Mouse (Mus musculus) kidney, adult 11 months (tissue): ENCODE results near the gene Baiap3.
"Not testable (repeated sequence)": the region's sequence is repeated elsewhere in the genome, so short reads cannot be mapped to it uniquely, and the experiment has no call there.

Source experiments
- DNase-seq: peaks from one replicate; pipeline ENCODE4 v3.0.0; 2022

The Baiap3 gene

DNA sequence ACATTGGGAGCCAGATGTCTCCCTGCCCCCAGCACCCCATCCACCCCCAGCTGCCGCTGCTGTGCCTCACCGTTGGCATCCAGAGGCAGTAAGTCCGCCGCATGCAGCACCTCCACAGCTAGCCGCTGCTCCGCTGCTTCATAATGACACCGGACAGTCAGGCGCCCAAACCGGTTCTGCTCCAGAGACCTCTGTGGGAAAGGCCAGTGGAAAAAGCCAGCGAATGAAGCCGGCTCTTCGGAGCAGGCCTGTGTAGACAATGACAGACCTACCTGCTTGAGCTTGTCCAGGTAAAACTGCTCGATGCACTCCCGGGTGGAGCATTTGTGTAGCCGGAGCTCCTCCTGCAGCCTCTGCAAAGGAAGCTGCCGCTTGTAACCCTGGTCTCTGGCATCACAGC is 11.9 kb downstream of the Baiap3 start:
- DNase-seq = peak; percentile 27

DNA sequence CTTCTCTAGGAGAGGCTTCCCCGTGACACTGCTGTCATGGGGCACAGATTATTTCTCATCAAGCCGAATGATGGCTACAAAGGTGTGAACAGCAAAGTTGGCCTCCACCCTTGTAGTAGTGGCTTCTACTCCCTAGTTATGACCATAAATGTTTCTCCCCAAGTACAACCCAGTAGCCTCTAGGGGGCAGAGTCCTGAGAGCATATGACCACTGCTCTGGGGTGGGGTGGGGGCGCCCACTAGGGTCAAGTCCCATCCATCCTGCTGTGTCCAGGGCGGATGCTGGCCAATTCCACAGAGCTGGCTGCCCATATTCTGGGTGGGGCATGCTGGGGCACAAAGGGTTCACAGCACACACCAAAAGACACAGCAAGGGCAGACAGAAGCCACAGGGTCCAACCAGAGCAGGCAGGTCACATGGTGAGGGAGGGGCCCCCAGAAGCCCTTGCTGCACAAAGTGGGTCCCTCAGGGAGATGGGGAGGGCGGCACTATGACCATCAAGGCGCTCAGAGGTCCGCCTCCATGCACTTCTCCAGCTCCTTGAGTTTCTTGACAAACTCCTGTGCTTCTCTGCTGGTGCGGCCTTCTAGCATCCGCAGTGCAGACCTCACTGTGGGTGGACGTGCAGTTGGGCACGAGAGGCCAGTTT is 12.9 kb downstream of the Baiap3 start:
- no peak for DNase-seq

DNA sequence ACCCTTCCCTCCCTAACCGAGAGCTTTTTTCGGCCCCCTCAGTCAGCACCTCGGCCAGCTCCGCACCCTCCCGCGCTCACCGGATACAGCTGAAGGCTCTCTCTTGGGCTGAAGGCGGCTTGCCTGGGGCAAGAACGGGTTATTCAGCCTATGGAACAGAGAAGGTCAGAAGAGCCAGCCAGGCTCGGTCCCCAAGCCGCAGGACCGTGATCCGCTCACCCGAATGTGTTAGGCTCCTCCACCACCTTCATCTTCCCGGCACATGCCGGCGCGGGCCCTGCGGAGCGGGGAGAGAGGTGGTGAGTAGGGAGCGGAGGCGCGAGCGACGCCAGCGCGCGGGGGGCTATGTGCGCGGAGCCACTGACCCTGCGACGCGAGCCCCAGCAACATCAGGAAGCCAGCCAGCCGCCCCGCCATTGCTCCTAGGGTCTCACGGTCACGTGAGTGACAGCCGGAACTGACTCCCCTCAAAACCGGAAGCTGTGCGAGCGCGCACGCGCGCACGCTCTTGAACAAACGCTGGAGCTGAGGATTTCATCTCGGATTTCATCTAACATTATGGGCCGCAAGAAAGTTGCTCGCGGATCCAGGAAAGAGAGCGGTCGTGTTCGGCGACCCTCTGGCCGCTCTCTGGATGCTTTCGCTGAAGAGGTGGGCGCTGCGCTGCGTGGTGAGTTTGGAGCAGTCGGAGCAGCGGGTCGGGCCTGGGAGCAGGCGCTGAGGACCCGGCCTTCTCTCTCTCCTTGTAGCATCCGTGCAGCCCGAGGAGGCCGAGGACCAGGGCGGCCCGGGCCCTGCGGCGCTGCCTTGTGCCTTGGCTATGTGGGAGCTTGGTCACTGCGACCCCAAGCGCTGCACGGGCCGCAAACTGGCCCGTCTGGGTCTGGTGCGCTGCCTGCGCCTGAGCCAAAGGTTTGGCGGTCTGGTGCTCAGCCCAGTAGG is 16.2 kb downstream of the Baiap3 start, which contains the start of the genes Gnptg and Tsr3:
Gene Gnptg (minus strand): TSS at position 430 of the 942 bp plus-strand sequence.
Gene Tsr3 (plus strand): TSS at position 476 of the 942 bp plus-strand sequence.
- peak; percentile 77 for DNase-seq

DNA sequence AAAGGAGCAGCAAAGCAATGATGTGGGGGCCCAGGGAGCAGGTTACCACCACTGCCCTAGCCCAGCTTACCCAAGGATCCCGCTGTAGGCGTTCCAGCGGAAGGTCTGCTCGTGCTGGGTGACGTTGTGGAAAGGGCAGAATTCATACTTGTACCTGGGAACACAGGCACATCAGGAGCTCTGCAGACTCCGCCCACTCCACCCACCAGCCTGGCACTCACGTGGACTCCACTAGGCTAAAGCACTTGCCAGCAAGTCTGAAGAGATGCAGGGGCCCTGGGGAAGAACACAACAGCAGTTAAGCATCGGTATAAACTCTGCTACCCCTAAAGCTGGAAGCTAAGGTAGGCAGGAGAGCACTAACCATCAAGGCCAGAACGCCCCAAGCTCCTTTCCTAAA is 20.5 kb downstream of the Baiap3 start:
- DNase-seq = no peak

DNA sequence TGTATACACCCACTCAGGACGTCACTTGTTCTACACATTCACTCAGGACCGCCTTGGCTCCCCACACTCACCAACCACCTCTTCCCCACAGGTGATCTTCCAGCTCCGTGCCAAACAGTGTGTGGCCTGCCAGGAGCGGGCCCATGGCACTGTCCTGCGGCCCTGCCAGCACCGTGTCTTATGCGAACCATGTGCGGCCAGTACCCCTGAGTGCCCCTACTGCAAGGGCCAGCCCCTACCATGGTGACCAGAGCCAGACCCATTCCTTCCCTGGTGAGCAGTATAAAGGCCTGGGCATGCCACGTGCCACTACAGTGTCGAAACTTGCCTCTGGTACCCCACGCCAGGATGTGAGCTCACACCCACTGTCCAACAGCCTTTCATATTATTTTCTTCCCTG is 24.5 kb downstream of the Baiap3 start:
- not testable (repeated sequence) for DNase-seq

DNA sequence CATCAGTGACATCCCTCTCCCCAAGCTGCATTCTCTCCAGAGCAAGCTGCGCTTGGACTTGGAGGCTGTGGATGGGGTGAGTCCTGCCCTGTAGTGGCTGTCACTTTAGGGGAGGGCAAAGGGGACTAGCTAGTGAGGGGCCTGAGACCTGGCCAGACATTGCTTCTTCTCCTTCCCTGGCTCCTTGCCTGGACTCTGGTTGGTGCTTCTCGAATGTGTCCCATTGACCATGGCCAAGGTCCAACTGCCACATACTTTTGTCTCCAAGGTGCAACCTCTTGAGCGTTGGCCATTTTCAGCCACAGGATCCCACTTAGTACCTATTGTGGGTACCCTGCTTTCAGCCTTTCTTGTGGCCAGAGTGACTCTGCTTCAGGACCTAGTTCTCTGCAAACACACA is 25.5 kb downstream of the Baiap3 start:
- DNase-seq = peak; percentile 73

DNA sequence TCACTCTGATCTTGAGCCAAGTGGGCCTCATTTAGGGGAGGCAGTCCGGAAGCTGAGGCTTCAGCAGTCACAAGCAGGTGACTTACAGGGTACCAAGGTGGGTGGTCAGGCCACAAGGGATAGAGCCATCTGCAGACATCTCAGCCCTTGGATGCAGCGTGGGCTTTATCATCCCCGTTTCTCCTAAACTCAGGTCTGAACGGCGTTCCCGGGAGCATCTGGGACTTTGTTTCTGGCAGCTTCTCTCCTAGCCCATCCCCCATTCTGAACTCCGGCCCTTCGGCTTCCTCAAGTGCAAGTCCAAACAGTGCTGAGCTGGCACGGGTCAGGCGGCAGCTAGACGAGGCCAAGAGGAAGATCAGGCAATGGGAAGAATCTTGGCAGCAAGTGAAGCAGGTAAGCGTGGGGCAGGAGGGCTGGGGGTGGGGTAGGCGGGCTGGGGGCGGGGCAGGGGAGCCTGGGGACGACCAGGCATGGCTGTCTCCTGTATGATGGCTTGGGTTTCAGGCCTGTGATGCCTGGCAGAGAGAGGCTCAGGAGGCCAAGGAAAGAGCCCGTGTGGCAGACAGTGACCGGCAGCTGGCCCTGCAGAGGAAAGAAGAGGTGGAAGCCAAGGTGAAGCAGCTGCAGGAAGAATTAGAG is 26.0 kb downstream of the Baiap3 start:
- peak; percentile 73 for DNase-seq

DNA sequence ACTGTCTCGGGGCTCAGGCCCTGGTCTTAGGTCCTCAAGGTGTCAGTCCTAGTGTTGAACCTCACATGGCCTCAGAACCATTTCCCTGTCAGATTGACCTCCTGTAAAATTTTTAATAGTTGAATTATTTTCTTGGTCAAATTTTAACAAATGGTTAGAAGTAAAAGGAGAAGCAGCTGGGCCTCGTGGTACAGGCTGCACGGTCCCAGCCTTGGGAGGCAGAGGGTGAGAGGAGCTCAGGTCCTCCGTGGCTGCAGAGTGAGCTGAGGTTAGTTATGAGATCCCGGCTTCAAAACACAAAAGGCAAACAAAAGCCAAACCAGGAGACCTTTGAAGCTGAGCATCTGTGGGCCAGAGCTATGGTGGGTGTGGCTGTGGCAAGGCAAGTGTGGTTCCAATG is 28.2 kb downstream of the Baiap3 start:
- peak; percentile 64 for DNase-seq

DNA sequence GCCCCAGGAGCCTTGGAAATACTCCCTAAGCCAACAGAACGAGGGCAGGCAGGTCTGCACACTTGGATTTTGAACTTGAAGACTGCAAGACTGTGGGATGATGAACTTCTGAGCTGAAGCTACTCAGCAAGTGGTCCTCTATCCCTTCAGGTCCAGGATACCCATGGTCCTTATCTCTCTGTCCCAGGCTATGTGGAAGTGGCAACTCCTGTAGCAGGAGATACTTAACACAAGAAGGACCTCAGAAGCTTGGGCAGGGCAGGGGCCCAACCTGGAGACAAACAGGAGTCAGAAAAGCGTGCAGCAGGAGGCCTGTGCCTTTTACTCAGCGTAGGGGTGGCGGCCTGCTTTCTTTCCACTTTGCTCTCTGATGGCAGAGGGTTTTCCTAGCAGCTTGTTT is 30.5 kb downstream of the Baiap3 start:
- no peak for DNase-seq

DNA sequence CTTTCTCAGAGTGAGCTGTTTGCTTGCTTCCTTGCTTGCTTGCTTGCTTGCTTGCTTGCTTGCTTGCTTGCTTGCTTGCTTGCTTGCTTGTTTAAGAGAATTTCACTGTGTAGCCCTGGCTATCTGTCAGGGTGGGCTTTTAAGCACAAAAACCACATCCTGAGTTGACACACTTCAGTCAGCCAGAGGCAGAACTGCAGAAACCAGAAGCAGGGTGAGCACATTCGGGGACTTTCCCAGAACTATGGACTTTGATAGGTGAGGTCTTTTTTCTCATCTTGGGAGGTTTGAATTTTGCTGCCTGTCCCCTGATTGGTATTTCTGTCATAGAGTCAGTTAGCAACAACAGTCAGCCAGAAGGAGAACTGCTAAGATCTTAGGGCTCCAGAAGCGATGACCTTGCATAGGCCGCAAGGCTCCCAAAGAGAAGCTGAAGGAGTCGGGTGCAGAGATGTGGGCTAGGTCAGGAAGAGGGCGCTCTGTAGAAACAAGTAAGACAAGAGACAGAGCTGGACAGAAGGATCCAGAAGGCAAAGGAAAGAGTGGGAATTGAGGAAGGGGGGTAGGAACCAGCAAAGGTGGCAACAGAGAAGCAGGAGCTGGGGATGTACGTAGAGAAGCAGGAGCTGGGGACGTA is 31.5 kb downstream of the Baiap3 start:
- DNase-seq = no peak

DNA sequence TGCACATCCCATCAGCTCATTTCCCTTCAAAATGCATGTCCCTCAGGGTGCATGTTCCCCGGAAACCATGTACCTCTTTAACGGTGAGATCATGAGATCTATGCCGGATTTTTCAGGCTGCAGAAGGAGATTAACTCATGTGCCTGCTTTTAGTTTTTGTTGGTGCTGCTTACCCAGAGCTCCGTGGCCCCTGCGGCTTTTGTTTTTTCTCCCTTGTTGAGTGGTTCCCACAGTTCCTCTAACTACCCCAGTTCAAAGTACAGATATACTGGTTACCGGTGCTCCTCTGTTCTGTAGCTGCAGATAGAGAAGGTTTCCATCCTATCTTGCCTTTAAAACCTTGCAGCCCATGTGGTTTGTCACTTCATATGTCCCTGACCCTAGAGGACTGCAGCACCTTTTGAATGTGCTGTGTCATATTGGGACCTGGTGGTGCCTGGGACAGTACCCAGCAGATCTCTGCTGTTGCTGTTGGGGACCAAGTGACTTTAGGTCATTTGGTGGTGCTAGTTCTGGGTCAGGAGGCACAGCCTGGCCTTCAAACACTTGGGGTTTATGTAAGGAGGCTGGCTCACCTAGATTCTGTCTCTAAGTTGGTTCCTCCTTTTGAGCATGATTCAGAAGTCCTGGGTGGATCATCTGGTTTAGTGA is 33.1 kb downstream of the Baiap3 start:
- DNase-seq = no peak

DNA sequence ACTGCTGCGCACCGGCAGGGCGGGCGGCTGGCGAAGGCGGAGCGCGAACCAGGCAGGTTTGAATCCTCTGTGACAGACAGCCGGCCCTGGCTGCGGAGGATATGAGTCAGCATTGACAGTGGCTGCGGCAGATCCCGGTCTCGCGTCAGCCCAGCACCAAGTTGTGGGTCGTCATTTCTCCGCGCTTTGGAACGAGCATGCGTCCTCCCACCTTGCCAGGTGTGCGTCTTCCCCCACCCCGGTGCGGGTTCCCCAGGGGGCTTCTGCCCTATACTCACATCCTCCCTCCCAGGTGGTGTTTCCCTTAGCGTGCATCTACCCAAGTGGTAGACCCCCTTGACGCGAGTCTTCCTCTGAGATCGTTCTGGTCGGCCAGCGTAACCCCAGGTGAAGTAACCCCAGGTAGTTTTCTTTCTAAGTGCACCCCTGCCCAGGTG is 33.6 kb downstream of the Baiap3 start:
- peak; percentile 44 for DNase-seq

DNA sequence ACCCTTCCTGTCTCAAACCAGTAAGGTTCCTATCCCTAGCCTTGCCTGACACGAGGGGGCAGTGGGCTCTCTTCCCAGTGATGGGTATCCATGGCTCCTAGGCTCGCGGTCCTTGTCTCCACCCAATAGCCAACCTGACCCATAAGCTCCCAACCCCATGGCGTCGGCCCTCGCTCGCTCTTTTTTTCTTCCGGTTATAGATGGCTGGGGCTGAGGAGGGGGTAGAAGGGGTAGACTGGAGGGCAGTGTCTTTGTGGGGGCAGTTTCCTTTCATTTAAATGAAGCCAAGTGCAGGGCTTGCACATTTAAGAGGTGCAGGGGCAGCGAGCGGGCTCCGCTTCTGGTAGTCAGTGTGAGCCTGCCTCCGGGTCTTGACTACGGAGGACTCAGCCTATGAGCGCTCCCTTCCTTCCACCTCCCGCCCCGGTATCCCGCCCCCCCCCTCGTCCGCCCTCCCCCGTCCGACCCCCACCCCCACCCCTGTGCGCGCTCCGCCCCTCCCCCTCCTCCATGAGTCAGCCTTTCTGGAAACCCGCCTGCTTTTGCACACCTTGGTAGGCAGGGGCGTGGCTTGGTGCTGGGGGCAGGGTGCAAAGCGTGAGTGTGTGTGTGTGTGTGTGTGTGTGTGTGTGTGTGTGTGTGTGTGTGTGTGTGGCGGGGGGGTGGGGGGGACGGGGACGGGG is 34.2 kb downstream of the Baiap3 start:
- DNase-seq = peak; percentile 68

DNA sequence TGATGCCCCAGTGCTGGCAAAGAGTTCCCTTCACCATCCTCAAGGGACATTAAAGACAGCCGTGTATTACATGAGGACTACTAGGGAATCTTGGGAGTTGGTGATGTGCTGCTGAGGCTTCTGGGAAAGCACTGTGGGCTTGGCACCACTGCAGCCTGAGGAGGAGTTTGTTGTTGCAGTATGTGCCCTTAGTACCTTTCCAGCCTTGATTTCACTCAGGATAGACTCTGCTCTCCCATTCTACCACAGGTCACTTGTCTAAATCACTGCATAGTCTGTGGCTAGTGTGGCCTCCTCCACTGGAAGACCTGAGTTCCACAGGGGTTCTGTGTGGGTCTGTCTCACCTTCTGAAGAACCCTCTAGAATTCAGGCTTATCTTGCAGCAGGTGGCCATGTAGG is 35.4 kb downstream of the Baiap3 start:
- peak; percentile 35 for DNase-seq

DNA sequence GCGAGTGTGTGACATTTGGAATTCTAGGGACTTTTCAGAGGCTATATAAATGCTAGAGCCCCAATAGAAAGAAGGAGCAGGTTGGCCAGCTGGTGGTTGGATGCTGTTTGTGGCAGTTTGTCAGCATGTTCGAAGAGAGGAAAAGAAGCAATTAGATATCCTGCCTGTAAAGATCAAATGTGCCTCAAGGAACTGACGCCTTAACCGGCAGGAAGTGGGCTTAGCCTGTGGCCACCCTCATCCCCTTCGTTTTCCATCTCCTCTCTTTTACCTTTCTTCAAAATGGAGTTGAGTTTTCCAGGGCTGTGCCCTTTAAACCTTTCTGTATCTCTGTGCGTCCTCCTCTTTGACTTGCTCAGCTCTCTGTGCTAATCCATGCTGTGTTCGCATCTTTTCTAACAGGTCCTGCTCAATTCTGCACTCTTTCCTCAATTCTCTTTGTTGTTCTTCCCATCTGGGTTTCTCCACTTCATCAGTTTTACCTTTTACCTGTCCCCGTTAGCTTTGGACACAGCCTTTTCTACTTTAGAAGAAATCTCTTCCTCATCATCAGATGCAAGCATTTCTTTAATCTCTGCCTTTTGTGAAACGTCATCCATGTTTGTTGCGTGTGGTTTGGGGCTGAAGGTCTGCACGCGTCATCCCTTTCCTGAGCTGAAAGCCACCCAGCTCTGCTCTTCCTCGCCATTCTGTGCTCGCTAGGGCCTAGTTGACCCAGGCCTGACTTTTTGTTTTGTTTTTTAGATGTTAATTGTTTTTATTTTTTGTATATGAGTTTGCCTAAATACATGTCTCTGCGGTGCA is 36.5 kb downstream of the Baiap3 start:
- no peak for DNase-seq

DNA sequence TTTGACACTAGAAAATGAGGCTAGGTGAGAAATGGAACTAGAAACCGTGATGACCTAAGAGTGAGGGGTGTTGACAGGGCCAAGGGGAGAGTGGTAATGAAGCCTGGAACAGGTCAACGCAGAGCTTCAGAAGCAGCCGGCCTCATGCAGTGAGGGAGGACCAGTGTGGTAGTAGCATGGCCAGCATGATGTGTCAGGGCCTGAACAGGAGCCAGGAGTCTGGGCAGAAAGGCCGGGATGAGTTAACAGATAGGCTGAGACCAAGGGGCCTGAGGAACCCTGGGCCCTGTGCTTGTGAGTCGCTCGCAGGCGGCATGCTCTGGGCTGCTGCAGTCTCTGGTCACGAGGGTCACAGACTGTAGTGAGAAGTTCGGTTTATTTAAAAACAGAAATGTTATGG is 37.2 kb downstream of the Baiap3 start:
- no peak for DNase-seq

DNA sequence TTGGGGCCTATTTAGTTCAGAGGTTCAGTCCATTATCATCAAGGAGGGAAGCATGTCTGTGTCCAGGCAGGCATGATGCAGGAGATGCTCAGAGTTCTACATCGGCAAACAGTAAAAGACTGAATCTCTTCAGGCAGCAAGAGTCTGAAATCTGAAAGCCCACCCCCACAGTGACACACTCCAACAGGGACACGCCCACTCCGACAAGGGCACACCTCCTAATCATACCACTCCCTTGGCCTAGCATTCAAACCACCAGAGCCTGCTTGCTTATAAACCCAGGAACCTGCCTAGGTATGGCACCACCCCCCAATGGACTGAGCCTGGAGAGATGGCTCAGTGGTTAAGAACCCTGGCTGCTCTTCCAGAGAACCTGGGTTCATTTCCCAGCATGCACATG is 40.7 kb downstream of the Baiap3 start:
- DNase-seq = no peak

DNA sequence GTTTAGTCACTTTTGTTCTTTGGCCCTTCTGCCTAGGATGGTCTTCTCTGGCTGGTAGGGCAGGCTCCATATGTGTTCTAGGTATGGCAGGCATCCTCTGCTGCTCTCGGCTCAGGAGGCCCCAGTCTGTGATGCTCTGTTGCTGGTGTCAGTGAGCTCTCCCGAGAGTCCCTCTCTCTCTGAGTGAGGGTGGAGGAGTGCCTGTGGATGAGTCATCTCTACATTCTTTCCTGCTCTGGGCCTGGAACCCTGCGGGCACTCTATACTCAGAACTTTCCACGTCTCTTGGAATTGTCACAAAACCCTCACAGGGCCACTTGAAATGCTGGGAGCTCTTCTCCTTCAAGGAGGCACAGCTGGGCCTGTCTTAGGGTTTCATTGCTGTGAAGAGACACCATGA is 44.5 kb downstream of the Baiap3 start:
- DNase-seq = no peak

DNA sequence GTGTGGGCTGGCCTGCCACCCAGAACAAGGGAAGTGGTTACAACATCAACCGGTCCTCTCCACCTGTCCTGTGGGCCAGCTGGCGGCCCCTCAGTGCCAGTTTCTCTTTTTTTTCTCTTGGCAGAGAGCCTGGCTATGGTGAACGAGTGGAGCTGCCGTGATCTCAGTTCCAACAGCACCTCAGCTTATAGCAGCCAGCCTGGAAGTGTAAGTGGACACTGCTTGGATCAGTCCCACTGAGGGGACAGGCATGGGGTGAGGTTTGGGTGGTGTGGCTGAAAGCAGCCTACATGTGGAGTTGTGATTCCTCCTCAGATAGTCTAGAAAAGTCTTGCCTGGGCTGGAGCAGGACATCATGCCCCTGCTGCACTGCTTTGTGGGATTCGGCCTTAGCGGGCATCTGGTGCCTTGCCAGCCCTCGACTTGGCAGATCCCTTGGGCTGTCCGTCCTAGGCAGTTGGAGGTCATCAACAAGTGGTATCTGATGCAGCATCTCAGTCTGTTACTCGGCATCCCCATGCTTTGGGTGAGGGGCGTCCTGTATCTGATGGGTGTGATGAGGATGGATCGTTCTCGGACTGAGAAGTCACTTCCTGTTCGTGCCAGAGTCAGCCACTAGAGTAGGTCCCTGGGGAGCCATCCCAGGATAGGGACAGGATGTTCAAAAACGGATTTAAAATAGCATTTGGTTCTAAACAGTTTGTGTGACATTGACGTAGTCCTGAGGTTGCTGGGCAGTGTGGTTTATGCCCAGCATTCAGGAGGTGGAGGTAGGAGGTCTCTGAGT is 45.3 kb downstream of the Baiap3 start:
- DNase-seq = peak; percentile 64

DNA sequence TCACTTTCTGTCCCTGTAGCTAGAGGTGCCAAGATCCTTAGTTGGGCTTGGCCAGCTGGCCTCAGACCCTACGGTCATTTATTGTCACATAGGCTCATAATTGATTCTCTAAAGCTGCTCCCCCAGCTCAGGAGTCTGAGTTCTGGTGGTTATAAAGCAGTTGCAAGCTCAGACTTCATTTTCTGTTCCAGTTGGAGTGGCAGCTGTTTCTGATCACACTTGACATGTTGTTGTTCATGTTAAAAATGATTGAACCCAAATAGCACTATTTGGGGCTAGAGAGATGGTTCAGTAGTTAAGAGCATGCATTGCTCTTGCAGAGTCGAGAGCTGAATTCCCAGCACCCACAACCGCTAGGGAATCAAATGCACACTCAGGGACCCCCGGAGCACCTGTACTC is 46.2 kb downstream of the Baiap3 start:
- DNase-seq = no peak
